Mouse (Mus musculus) thymus, adult 2 months (tissue): Measurements from ENCODE around the gene Rgs4.

Source experiments
- CTCF ChIP-seq: fragments of 200-500 bp; IDR thresholded peaks from 2 replicates; pipeline ENCODE4 v1.5.1; 2012; ENCODE audit warnings: mild to moderate bottlenecking, control low read depth, low read length, moderate library complexity, borderline replicate concordance; ENCODE audit not compliant: control insufficient read depth, poor library complexity, insufficient read depth; ENCODE audit errors: extremely low read depth
- POLR2A ChIP-seq: fragments of 200-500 bp; IDR thresholded peaks from 2 replicates; pipeline ENCODE4 v1.6.1; 2012; ENCODE audit warnings: mild to moderate bottlenecking, low read length, control low read depth, moderate library complexity; ENCODE audit not compliant: control insufficient read depth, poor library complexity, insufficient read depth; ENCODE audit errors: extremely low read depth

DNA sequence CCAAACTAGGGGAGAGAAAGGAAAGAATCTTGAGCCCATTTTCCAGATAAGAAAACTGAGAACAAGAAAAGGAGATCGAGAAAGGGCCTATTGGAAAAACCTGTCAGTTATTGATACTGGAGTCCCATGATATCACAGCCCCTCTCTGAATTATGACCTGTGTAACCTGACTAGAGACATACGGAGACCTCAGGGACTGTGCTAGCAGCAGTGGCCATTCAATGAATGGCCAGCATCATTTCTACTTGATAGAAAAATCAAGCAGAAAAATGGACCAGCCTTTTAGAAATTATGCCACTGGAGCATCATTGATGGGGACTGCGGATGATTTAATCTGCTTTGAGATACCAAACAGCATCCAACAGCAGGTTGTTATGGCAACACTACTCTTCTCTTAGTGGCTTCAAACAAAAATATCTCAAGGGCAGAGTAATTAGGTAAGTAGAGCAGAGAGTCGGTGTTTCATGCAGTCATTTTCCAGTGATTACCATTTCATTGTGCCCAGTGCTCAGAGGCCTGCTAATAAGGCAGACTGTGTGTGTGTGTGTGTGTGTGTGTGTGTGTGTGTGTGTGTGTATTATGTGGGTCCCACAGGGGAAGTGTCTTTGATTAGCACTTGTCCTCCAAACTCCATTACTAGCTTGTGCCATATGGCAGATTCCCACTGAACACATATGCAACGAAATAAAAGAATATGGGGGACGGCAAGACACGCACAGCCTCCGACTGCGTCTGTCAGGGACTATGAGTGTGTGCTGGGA is 16.6 kb upstream of the Rgs4 start:
- no peak for TF ChIP-seq CTCF
- TF ChIP-seq POLR2A, result no peak
